In the genomic region with DNA sequence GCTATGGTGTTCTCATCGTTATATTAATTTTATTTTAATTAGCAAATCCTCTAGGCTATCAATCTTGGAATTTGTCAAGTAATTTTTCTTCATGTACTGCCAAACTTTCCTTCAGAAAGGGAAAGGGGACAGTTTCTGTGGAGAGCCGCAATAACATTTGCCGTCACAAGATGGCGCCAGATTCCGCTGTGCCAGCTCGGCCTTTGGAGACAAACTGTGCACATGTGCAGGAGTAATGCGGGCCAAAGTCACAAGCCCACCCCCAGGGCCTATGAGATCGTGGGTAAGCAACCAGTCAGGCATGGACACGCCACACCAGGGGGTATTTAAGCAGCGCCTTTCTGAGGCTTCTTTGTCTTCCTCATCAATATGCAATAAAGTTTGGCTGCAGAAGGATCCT, we compare ENCODE assay signal across 8 mouse cellular contexts.
DNase-seq lines count a peak whose midpoint lies in the region; ATAC-seq and TF ChIP-seq lines count a peak whose summit lies in the region.
"Not testable (repeated sequence)": the region's sequence is repeated elsewhere in the genome, so short reads cannot be mapped to it uniquely, and the experiment has no call there.

No protein-coding gene starts in this region.

- peak; percentile 0 for DNase-seq in cerebellum, adult 11 months
- peak; percentile 46 for DNase-seq in forebrain, embryonic 10.5 days (ENCODE audit: extremely low spot score, low spot score)
- peak; percentile 61 for DNase-seq in hindbrain, embryonic 10.5 days (ENCODE audit: low spot score)
- DNase-seq in layer of hippocampus, adult 11-12 months (ENCODE audit: low spot score) = peak; percentile 4
- peak; percentile 56 for DNase-seq in lung, embryonic 14.5 days

- not testable (repeated sequence) for H3K9me3 ChIP-seq in forebrain, embryonic 10.5 days; hindbrain, embryonic 10.5 days; lung, embryonic 14.5 days (ENCODE audit: low read depth, low read length); neural tube, embryonic 15.5 days (replicated peaks)

- not testable (repeated sequence) for H3K9ac ChIP-seq in lung, embryonic 14.5 days; neural tube, embryonic 15.5 days (replicated peaks)

- H3K36me3 ChIP-seq in forebrain, embryonic 10.5 days (replicated peaks); hindbrain, embryonic 10.5 days; lung, embryonic 14.5 days (ENCODE audit: insufficient read depth); neural tube, embryonic 15.5 days; testis, adult 2 months (ENCODE audit: control insufficient read depth, insufficient read depth, low read length): not testable (repeated sequence)

- not testable (repeated sequence) for H3K27ac ChIP-seq in forebrain, embryonic 10.5 days; hindbrain, embryonic 10.5 days; lung, embryonic 14.5 days (ENCODE audit: low read depth); neural tube, embryonic 15.5 days (replicated peaks); testis, adult 2 months (ENCODE audit: control insufficient read depth, insufficient read depth, low read depth, low read length)

- not testable (repeated sequence) for H3K4me3 ChIP-seq in forebrain, embryonic 10.5 days; hindbrain, embryonic 10.5 days; lung, embryonic 14.5 days (ENCODE audit: low read depth, low read length); neural tube, embryonic 15.5 days (replicated peaks); testis, adult 2 months (ENCODE audit: control insufficient read depth, low read depth, low read length)

- not testable (repeated sequence) for H3K4me2 ChIP-seq in lung, embryonic 14.5 days
- H3K4me2 ChIP-seq in neural tube, embryonic 15.5 days = peak overlapping the region; percentile 47

- peak; percentile 81 for TF ChIP-seq CTCF in lung, embryonic 14.5 days (IDR thresholded peaks at IDR 0.05; ENCODE audit: low read depth)
- TF ChIP-seq CTCF in testis, adult 2 months (IDR thresholded peaks at IDR 0.05; ENCODE audit: control insufficient read depth, insufficient read depth, insufficient replicate concordance, low read depth, low read length) = peak; percentile 92

- TF ChIP-seq POLR2A in testis, adult 2 months (IDR thresholded peaks at IDR 0.05; ENCODE audit: control insufficient read depth, low read depth, low read length) = not testable (repeated sequence)

- not testable (repeated sequence) for H3K27me3 ChIP-seq in forebrain, embryonic 10.5 days (ENCODE audit: poor library complexity, severe bottlenecking); hindbrain, embryonic 10.5 days (ENCODE audit: insufficient read depth, poor library complexity, severe bottlenecking); lung, embryonic 14.5 days (ENCODE audit: insufficient read depth, low read length); neural tube, embryonic 15.5 days (replicated peaks); testis, adult 2 months (ENCODE audit: control insufficient read depth, insufficient read depth, low read length)

- ATAC-seq in CD4-positive, CD25-positive, alpha-beta regulatory T cell, adult 4 months = peak; percentile 45
- ATAC-seq in lung, embryonic 14.5 days (ENCODE audit: insufficient read depth) = not testable (repeated sequence)
- ATAC-seq in neural tube, embryonic 15.5 days (ENCODE audit: low FRiP score) = peak; percentile 76

- H3K4me1 ChIP-seq in forebrain, embryonic 10.5 days; hindbrain, embryonic 10.5 days (replicated peaks); lung, embryonic 14.5 days (ENCODE audit: insufficient read depth); neural tube, embryonic 15.5 days; testis, adult 2 months (ENCODE audit: control insufficient read depth, insufficient read depth, low read length): not testable (repeated sequence)

- WGBS in forebrain, embryonic 10.5 days = 2% methylated on average over 10 of the region's 10 CpGs
- under 1% methylated on average over 10 of the region's 10 CpGs for WGBS in hindbrain, embryonic 10.5 days
- WGBS in lung, embryonic 14.5 days = 1% methylated on average over 10 of the region's 10 CpGs
- 1% methylated on average over 10 of the region's 10 CpGs for WGBS in neural tube, embryonic 15.5 days

Comparison
In these comparisons a context has a peak if more than half of its experiments do, and no peak if none do; other contexts are left out.
1. DNase-seq: peak in every context shown above with its lines; median percentile 61 in hindbrain, embryonic 10.5 days; 56 in lung, embryonic 14.5 days; 46 in forebrain, embryonic 10.5 days; 4 in layer of hippocampus, adult 11-12 months; 0 in cerebellum, adult 11 months.